Mouse (Mus musculus) urinary bladder, postnatal 4 days (tissue): ENCODE results near the gene Trim39.

Experiments used
- DNase-seq, 2 experiments: peaks; one replicate each; pipeline ENCODE4 v3.0.0; 2021 to 2022; ENCODE audit warnings: low spot score in 2 of 2

Trim39 gene

DNA sequence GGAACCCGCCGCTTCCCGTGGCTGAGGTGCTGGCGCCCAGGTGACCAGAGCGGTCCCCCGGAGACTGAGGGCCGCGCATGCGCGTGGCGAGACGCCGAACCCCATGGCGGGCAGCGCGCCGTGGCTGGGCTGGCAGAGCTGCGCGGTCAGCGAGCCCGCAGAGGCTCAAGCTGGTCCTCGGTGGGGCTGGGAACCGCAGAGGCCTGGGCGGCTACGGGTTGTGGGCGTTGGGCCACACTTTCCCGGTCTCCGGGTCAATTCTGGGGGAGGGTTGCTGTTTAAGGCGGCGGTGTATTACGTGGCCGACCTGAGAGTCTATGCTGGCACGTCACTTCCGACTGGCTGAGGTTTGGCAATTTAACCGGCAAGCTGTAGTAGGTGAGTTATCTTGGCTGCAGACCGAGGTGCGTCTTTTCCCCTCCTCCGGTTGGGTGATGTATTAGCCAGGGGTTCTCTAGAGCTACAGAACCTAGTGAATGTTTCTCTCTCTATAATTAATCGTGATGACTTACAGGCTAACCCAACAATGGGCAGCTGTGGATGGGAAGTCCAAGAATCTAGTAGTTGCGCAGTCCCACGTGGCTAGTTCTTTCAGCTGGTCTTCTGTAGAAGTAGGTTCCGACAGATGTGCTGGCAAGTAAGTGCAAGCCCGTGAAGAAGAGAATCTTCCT, at the start of gene Trim39:
Gene Trim39, minus strand, starts transcription at position 662 of the 671 bp plus-strand sequence.
- peak in 1 of 2 experiments; percentile 81 for DNase-seq

GRCm38 (mm10) chr17:36315689-36316253, 43.7 kb upstream of the Trim39 start:
- DNase-seq, result no peak

DNA sequence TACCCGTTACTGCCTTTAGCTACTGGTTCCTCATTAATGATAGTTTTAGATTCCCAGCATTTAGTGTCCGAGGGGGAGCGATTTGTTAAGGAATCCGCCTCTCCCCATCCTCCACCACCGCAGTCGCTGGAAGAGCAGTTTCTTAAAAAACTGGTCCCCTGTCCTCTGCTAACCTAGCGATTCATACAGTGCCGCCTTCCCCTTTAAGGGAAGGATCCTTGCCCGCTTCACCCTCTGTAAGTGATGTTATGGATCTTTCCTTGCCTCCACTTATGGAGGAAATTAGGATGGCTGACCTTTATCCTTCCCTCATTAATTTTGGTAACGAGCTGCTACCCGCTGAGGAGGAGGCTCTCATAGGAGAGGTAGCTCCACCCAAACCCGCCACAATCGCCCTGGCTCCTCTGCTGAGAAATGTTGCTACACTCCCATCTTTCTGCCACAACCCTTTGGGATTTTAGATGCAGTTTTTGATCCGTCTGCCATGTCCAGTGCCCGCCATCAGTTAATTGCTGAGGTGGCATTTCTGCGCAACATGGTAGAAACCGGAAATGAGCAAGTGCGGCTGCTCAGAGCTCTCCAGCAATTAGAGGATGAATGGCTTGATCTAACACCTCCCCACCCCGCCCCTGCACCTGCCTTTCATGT, 43.1 kb upstream of the Trim39 start:
- no peak for DNase-seq

DNA sequence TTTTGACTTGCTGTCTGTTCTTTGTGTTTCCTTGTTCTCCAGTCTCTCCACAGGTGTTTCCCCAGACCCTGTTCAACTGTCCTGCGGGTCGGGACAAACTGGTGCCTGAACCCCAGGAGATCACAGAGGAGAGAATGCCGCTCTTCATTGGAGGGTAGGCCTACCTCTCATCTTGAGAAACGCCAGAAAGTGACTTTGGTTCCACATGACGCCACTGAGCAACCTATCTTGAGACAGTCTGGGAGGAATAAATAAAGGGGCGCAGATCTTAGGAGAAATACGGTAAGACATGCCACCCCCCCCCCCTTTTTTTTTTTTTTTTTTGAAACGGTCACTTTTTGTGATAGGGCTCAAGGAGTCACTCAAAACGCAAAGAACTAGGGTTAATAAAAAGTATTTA, 42.5 kb upstream of the Trim39 start:
- no peak for DNase-seq

- DNase-seq, result no peak
Observed at GRCm38 (mm10) chr17:36309293-36309692, 37.2 kb upstream of the Trim39 start.

DNA sequence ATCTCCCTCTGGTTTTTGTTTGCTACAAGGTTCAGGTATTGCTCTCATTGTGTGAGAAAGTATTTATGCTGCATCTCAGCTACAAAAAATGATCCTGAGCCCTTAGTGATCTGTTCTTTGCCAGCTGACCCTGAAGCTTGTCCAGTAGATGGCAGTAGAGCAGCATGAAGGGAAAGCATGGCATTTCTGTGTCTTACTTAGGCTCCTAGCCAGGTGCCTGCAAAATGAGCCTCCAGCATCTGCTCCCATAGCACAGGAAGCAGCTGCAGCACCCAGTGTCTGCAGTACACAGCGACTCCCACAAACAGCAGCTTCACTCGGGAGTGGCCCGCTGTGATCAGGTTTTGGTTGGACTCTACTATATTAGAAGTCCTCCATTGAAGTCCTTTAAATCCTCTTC, 36.8 kb upstream of the Trim39 start:
- DNase-seq, result peak in 1 of 2 experiments; percentile 42

- DNase-seq, result peak in 1 of 2 experiments; percentile 6
Observed at GRCm38 (mm10) chr17:36286390-36286789, 14.3 kb upstream of the Trim39 start, which contains the start of gene H2-M10.2. Gene H2-M10.2 (minus strand): TSS chr17:36286490.

DNA sequence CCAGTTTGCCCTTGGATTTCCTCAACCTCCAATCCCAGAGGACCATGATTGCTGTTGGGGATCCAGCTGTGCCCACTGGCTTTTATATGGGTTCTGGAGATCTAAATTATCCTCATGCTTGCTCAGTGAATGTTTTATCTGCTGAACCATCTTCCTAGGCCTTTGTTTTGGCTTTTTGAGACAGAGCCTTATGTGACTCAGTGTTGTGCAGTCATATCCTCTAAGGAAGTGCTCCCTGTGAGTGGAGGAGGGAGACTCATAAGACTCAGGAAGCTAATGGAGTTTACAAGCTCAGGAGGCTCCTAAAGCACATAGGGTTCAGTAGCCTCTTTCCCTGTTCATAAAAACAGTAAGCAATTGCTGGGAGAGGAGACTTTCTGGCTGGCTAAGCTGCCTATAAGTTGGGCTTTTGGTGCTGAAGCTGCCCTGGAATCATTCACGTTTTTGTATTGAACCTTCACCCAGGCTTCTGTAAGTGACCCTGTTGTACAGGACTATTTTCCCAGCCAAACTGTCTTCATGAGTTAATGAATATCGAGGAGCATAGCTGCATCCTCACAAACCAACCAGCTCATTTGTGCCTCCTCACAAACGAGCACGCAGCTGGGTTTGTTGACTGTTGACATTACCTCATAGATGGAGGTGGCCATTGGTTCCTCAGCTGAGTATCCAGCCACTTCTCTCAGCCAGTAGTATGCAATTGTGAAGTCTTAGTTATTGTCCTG, 9.6 kb upstream of the Trim39 start:
- peak in 1 of 2 experiments; percentile 4 for DNase-seq

GRCm38 (mm10) chr17:36274776-36275175, 2.7 kb upstream of the Trim39 start:
- DNase-seq, result no peak

- no peak for DNase-seq
Observed at GRCm38 (mm10) chr17:36273796-36274195, 1.7 kb upstream of the Trim39 start.

GRCm38 (mm10) chr17:36272643-36273366, 758 bp upstream of the Trim39 start:
- DNase-seq, result no peak

DNA sequence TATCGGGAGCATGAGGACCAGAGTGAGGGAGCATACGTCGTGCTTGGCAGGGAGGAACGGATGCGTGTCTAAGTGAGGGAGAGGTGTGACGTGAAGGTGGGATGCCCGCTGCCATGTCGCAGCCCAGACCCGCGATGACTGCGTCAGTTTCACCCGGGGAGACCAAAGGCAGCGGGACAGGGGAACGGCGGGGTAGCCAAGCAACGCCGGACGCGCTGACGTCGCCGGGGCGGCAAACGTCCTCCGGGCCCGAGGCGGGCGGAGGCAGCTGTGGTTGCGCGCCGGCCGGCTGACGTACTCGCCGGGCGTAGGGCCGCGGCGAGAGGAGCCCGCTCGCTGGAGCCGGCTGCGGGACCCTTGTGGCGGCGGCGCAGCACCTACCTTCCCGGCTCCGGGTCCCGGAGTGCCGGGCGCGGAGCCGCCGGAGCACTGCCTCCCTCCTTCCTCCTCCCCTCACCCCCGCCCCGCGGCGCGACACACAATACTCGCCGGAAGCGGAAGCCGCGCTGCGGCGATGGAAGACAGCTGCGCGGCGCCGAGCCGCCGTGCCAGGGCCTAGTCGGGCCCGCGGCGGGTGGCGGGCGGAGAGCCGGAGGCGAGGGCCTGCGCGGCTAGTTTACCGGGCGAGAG, 976 bp downstream of the Trim39 start:
- peak; percentile 85 for DNase-seq

- DNase-seq, result no peak
Observed at GRCm38 (mm10) chr17:36265834-36266233, 6.2 kb downstream of the Trim39 start.

DNA sequence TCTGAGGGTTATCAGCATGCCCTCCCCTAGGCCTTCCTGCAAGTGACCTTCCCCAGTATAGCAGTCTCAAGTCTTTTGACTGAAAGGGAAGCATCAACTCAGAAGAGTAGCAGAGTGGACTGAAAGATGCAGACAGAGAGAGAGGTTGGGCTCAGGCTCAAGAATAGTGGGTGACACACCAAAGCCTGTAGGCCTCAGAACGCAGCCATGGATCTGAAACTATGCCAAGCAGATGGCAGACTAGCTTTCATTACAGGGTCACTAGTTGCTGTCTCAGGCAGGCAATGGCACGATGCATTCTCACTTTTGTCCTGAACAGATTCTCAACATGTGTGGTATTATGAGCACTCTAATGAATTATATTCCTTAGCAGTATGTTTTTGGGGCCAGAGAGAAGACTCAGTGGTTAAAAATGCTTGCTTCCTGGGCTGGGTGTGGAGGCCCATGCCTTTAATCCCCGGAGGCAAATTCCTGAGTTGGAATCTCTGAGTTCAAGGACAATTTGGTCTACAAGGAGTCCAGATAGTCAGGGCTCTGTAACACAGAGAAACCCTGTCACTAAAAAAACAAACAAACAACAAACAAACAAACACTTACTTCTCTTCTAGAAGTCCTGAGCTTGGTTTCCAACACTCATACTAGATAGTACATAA, 7.6 kb downstream of the Trim39 start:
- DNase-seq, result no peak

GRCm38 (mm10) chr17:36261511-36262166, 10.4 kb downstream of the Trim39 start:
- no peak for DNase-seq

DNA sequence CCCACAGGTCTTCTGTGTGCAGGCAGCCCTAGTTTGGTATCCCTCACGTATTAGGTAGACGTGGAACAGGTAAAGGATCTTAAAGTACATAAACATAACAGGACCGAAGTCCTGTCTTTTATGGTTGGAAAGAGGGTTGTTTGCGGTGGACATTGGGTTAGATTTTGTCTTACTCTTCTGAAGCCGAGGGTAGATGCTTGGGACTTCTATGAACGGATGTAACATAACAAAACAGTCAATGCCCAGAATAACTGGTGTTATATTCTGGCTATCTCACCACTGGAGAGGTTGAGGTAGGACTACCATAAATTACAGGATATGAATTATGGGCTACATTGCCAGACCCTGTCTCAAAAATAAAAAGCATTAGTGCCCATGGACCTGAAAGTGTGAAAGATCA, 14.1 kb downstream of the Trim39 start, which contains the start of gene Rpp21:
Gene Rpp21, minus strand, starts transcription at position 101 of the 400 bp plus-strand sequence.
- no peak for DNase-seq

- peak; percentile 67 to 72 for DNase-seq
Observed at GRCm38 (mm10) chr17:36257241-36257947, 14.7 kb downstream of the Trim39 start.

GRCm38 (mm10) chr17:36253087-36253600, 18.9 kb downstream of the Trim39 start:
- DNase-seq, result no peak

GRCm38 (mm10) chr17:36252250-36252876, 19.7 kb downstream of the Trim39 start:
- DNase-seq, result no peak
